In the genomic region with DNA sequence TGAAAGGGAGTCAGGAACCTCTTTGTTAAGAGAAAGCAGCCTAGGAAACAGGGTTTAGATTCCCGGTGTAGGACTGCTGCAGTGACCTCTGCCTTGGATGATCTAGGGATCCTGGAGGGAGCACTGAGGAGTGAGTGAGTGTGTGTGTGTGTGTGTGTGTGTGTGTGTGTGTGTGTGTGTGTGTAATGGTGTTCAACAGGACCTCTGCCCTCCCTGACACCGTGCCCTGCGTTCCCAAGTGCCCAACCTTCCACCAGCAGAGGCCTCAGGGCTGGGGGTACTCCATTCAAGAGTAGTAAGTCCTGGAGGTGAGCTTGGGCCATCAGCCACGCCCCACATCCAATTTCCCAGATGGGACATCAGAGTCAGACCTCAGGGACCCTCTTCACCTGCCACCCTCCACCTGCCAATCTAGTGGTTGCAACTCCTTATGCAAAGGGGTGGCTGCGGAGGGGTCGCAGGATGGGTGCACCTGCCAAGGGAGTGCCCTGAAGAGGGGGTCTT, we compare ENCODE assay signal across 9 mouse cellular contexts. TPM values are rescaled to one million over a fixed set of nuclear protein-coding genes. Genes with fewer than 3 reads are reported as not detected.
DNase-seq lines count a peak whose midpoint lies in the region; ATAC-seq and TF ChIP-seq lines count a peak whose summit lies in the region.
"Had no signal": no experiment of that assay in that cellular context is flagged by ENCODE, and none has a peak within 500 bp of the region (broad histone marks: within the 10 kb centered on the region; RNA-seq: fewer than 3 reads in every experiment).

No protein-coding gene starts in this region.

- H3K4me1 ChIP-seq in heart, embryonic 15.5 days (replicated peaks), result peaks cover 34% of the 10 kb centered on the region
- H3K4me1 ChIP-seq in embryonic facial prominence, embryonic 13.5 days, result peaks cover 17% of the 10 kb centered on the region
- H3K4me1 ChIP-seq in hindbrain, postnatal 0 days (ENCODE audit: insufficient read depth, low read length), result 0 out of 2 replicates have a peak, but pooled peaks cover 11% of the 10 kb centered on the region
- peaks cover 25% of the 10 kb centered on the region for H3K4me1 ChIP-seq in midbrain, embryonic 15.5 days

- intact Hi-C loops in heart, postnatal 36 days (cut with DNase I), result no loop called here

- peak overlapping the region; percentile 78 for H3K9ac ChIP-seq in heart, embryonic 15.5 days
- peak overlapping the region; percentile 77 for H3K9ac ChIP-seq in embryonic facial prominence, embryonic 13.5 days
- H3K9ac ChIP-seq in hindbrain, postnatal 0 days (replicated peaks; ENCODE audit: low read length), result peak overlapping the region; percentile 89
- peak overlapping the region; percentile 90 for H3K9ac ChIP-seq in midbrain, embryonic 15.5 days

- no peak for TF ChIP-seq CTCF in hindbrain, postnatal 0 days (IDR thresholded peaks at IDR 0.05; ENCODE audit: low read depth)

- WGBS in heart, embryonic 15.5 days, result 27% methylated on average over 6 of the region's 6 CpGs
- 13% methylated on average over 6 of the region's 6 CpGs for WGBS in embryonic facial prominence, embryonic 13.5 days
- WGBS in hindbrain, postnatal 0 days, result 20% methylated on average over 6 of the region's 6 CpGs
- 16% methylated on average over 6 of the region's 6 CpGs for WGBS in midbrain, embryonic 15.5 days

- peak overlapping the region; percentile 99 for H3K4me2 ChIP-seq in heart, embryonic 15.5 days
- H3K4me2 ChIP-seq in embryonic facial prominence, embryonic 13.5 days, result peak overlapping the region; percentile 100
- peak overlapping the region; percentile 97 for H3K4me2 ChIP-seq in hindbrain, postnatal 0 days (ENCODE audit: low read depth, low read length)
- peak overlapping the region; percentile 94 for H3K4me2 ChIP-seq in midbrain, embryonic 15.5 days

- H3K4me3 ChIP-seq in heart, embryonic 15.5 days, result peak overlapping the region; percentile 68
- peak overlapping the region; percentile 66 for H3K4me3 ChIP-seq in embryonic facial prominence, embryonic 13.5 days
- H3K4me3 ChIP-seq in hindbrain, postnatal 0 days (ENCODE audit: low read length), result peak overlapping the region; percentile 78
- peak overlapping the region; percentile 92 for H3K4me3 ChIP-seq in midbrain, embryonic 15.5 days

- H3K36me3 ChIP-seq in heart, embryonic 15.5 days, result no peaks in the 10 kb centered on the region
- H3K36me3 ChIP-seq in embryonic facial prominence, embryonic 13.5 days, result no peaks in the 10 kb centered on the region
- no peaks in the 10 kb centered on the region for H3K36me3 ChIP-seq in hindbrain, postnatal 0 days (ENCODE audit: insufficient read depth, low read length)
- no peaks in the 10 kb centered on the region for H3K36me3 ChIP-seq in midbrain, embryonic 15.5 days (replicated peaks)

- H3K27ac ChIP-seq in heart, embryonic 15.5 days, result peak overlapping the region; percentile 31; the same call in 1 of the 2 replicates
- H3K27ac ChIP-seq in embryonic facial prominence, embryonic 13.5 days, result no peak overlapping the region
- peak overlapping the region; percentile 62; the same call in 1 of the 2 replicates for H3K27ac ChIP-seq in hindbrain, postnatal 0 days
- H3K27ac ChIP-seq in midbrain, embryonic 15.5 days, result peak overlapping the region; percentile 70; the same call in 1 of the 2 replicates

- peaks cover 21% of the 10 kb centered on the region for H3K27me3 ChIP-seq in heart, embryonic 15.5 days
- peaks cover 44% of the 10 kb centered on the region for H3K27me3 ChIP-seq in embryonic facial prominence, embryonic 13.5 days
- no peaks in the 10 kb centered on the region for H3K27me3 ChIP-seq in hindbrain, postnatal 0 days (ENCODE audit: insufficient read depth, low read length)
- no peaks in the 10 kb centered on the region for H3K27me3 ChIP-seq in midbrain, embryonic 15.5 days (replicated peaks)

- H3K9me3 ChIP-seq in heart, embryonic 15.5 days (replicated peaks), result no peaks in the 10 kb centered on the region
- H3K9me3 ChIP-seq in embryonic facial prominence, embryonic 13.5 days, result no peaks in the 10 kb centered on the region
- no peaks in the 10 kb centered on the region for H3K9me3 ChIP-seq in hindbrain, postnatal 0 days (ENCODE audit: low read length)
- no peaks in the 10 kb centered on the region for H3K9me3 ChIP-seq in midbrain, embryonic 15.5 days

- peak; percentile 0; the same call in 1 of the 2 replicates for ATAC-seq in heart, embryonic 15.5 days (replicated peaks; ENCODE audit: insufficient number of reproducible peaks, insufficient read depth, low FRiP score, low read depth)
- no peak for ATAC-seq in embryonic facial prominence, embryonic 13.5 days (ENCODE audit: insufficient number of reproducible peaks, insufficient read depth, low FRiP score, low TSS enrichment, low read depth)
- peak; percentile 6; the same call in 1 of the 2 replicates for ATAC-seq in hindbrain, postnatal 0 days
- peak; percentile 8; the same call in 1 of the 2 replicates for ATAC-seq in midbrain, embryonic 15.5 days (replicated peaks)
- no peak for ATAC-seq in erythroid progenitor cell, adult 5-6 weeks (replicated peaks; ENCODE audit: low FRiP score, poor library complexity, severe bottlenecking)

- DNase-seq in heart, postnatal 36 days, result no peak
- DNase-seq in hindbrain, postnatal 0 days (ENCODE audit: low spot score), result no peak
- DNase-seq in gastrocnemius, adult 18-20 months (ENCODE audit: low spot score), result no peak
- no peak for DNase-seq in spleen, postnatal 10 days (ENCODE audit: low spot score in 2 of 2)

RNA-seq across cellular contexts. Expression of gene Adam11, which starts 0.4 kb away (rescaled TPM):
- 5.5 and 6.7 TPM in 2 replicates for polyA plus RNA-seq in heart, embryonic 15.5 days (2015; fragmentation: Nextera tagmentation; extraction: Ambion mirVana)
- 1 to 10 TPM; 4.1 to 6.2 TPM for total RNA-seq in heart, postnatal 36 days (2021)
- polyA plus RNA-seq in embryonic facial prominence, embryonic 13.5 days (2015; fragmentation: Nextera tagmentation; extraction: Ambion mirVana), result 13.8 and 14.4 TPM in 2 replicates
- 33.1 and 34.5 TPM in 2 replicates for total RNA-seq in hindbrain, postnatal 0 days (2014; rRNA removed)
- polyA plus RNA-seq in hindbrain, postnatal 0 days (2015; fragmentation: Nextera tagmentation; extraction: Ambion mirVana), result 17.2 and 17.8 TPM in 2 replicates
- polyA plus RNA-seq in midbrain, embryonic 15.5 days (2015; fragmentation: Nextera tagmentation; extraction: Ambion mirVana), result 34.4 and 40.4 TPM in 2 replicates
- total RNA-seq in erythroid progenitor cell, adult 5-6 weeks (2015; ENCODE audit: low replicate concordance), result not detected in 2 replicates
- not detected in 2 replicates for total RNA-seq in erythroid progenitor cell, adult 5-6 weeks (2017; ENCODE audit: low replicate concordance)
- total RNA-seq in gastrocnemius, adult 18-20 months (2021), result under 1 TPM; 0.31 to 0.41 TPM

RNA-seq across cellular contexts. Expression of gene Gjc1, which starts 58.6 kb away (rescaled TPM):
- 46.6 and 48.5 TPM in 2 replicates for polyA plus RNA-seq in heart, embryonic 15.5 days (2015; fragmentation: Nextera tagmentation; extraction: Ambion mirVana)
- total RNA-seq in heart, postnatal 36 days (2021), result 10 to 100 TPM; 23.6 to 33.0 TPM
- polyA plus RNA-seq in embryonic facial prominence, embryonic 13.5 days (2015; fragmentation: Nextera tagmentation; extraction: Ambion mirVana), result 75.7 and 81.9 TPM in 2 replicates
- total RNA-seq in hindbrain, postnatal 0 days (2014; rRNA removed), result 13.2 and 18.0 TPM in 2 replicates
- polyA plus RNA-seq in hindbrain, postnatal 0 days (2015; fragmentation: Nextera tagmentation; extraction: Ambion mirVana), result 21.3 and 24.1 TPM in 2 replicates
- polyA plus RNA-seq in midbrain, embryonic 15.5 days (2015; fragmentation: Nextera tagmentation; extraction: Ambion mirVana), result 36.9 TPM in 2 replicates
- not detected in 2 replicates for total RNA-seq in erythroid progenitor cell, adult 5-6 weeks (2015; ENCODE audit: low replicate concordance)
- not detected in 2 replicates for total RNA-seq in erythroid progenitor cell, adult 5-6 weeks (2017; ENCODE audit: low replicate concordance)
- 1 to 10 TPM; 3.7 to 4.6 TPM for total RNA-seq in gastrocnemius, adult 18-20 months (2021)
- total RNA-seq: MEL had no signal

Comparison
In these comparisons a context has a peak if more than half of its experiments do, and no peak if none do; other contexts are left out.
1. ATAC-seq: peak in heart, embryonic 15.5 days (single experiment), hindbrain, postnatal 0 days (single experiment) and midbrain, embryonic 15.5 days (single experiment); none in embryonic facial prominence, embryonic 13.5 days (single experiment) and erythroid progenitor cell, adult 5-6 weeks (single experiment).
2. RNA of gene Gjc1, which starts 58.6 kb away (total RNA-seq): 23.6 to 33.0 TPM in heart, postnatal 36 days, 13.2 to 18.0 TPM in hindbrain, postnatal 0 days and 3.7 to 4.6 TPM in gastrocnemius, adult 18-20 months; not detected in erythroid progenitor cell, adult 5-6 weeks; every median in the first group is over 4 times any median in the second.
3. Peak in every context shown above with its lines, with median percentiles within 50 percentile points of each other: H3K4me2 ChIP-seq, H3K4me3 ChIP-seq and H3K9ac ChIP-seq.